Mouse (Mus musculus): ENCODE data around the gene 4930415O20Rik.
A peak's percentile ranks its signal among the peaks of the same experiment; 100 is the strongest.

4930415O20Rik gene

DNA sequence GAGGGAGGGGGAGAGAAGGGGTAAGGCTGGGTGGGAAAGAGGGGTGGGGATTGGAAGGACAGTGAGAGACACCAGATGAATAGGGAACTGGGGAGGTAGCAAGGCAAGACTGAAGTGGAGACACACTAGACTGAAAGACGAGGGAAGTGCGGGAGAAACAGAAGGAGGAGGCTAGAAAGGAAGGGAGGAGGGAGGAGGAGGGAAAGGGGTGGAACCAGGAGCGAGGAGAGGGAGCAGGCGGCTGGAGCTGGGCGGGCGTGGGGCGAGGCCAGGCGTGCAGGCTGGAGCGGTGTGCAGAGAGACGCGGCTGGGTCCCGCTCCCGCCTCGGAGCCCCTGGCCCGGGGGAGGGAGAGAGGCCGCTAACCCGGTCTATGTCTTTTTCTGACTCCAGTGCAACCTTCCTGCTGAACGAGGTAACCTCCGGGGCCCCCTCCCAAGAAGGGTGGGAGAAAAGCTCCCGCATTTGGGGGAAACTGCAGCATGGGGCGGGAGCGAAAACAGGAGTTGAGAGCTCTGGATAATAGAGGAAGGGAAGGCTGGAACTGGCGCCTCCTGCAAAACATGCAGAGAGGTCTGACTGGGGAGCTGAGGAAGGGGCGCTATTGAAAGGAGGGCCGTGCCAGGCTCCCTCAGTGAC is 61.4 kb downstream of the 4930415O20Rik start:
- DNase-seq: peak; percentile 79 to 86

DNA sequence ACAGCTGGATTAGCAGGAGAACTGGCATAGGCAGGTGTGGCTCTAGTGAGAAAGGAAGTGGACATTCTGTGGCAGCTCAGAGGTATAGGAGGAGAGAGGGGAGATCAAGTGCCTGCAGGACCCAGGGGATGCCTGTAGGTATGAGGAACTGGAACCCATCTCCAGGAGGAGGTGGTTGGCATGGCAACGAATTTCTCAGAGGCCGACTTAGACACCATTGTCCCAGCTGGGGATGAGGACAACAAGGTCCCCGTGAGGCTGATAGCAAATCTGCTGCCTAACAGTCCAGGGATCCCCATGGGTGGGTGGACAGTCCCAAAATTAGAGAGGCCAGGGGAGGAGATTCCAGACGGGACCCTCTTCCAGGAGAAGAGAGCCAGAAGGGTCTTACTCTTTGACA is 62.1 kb downstream of the 4930415O20Rik start:
- DNase-seq: no peak

DNA sequence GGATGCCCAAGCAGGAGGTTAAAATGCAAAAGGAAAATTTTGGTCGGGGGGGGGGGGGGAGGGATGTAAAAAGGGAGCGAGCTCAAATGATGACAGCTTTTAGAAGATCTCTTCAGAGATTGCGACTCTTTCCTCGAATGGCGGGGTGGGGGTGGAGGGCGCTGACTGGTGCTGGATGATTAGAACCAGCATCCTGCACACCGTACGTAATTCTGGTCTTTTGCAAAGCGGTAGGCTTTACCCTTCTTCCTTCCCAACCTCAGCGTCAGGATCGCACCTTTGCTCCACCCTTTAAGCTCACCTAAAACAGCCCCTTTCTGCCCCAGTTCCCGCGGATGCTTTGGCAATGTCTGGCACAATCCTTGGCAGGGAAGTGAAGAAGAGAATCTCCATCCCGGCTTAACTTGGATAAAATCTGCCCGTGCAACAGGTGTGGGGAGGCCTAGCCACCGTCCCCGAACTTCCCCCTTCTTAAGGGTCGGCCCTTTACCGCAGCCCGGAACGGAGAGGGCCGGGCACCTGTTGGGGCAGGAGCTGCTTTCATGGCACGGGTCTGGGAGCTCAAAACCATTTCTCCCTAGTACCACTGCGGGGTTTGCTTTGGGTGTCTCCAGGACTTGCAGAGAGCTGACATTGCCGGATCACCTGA is 63.1 kb downstream of the 4930415O20Rik start:
- no peak for DNase-seq

DNA sequence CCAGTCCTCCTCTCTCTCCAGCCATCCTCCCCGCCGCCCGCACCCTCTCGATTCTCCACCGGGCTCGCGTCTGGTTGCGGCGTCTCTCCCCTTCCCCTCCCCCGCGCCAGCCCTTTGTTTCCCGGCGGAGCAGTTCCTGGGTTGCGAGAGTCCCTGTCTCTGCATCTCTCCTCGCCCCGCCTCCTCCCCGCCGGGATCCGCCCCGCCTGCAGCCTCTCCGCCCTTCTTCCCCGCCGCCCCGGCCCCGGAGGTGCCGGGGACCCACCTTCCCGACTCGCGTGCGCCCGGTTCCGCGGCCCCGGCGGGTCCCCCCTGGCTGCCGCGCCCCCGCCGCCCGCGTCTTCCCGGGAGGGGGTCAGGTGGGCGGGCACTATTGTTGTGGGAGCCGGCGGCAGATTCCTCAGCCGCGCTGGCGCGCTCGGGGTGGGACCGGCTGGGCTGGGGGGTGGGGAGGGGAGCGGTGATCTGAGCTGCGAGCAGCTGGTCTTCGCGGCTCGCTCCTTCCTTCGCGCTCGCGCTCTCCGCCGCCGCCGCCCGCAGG is 63.8 kb downstream of the 4930415O20Rik start:
- peak; percentile 89 to 92 for DNase-seq

DNA sequence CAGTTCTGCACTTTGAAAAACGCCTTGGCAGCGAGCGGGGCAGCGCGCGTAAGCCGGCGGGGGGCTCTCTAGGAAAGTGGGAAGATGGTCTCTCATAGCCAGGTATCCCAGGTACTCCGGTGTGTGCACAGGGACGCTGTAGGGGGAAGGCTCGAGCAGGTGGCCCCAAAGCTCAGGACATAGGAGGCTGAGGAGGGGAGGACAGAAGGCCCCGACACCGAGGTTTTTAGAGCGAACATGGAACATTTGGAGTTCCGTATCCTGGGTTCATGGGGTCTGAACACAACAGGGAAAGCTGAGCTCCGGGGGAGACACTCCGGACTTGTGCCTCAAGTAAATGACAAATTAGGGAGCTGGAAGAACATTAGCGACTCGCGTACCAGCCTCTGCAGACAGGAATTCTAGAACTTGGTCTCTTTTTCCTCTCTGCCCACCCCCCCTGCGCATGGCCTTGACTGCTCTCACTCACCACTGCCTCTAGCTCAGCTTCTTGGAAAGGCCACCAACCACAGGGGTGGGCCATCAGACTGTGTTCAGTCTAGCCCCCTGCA is 64.6 kb downstream of the 4930415O20Rik start:
- DNase-seq: peak; percentile 51 to 59

DNA sequence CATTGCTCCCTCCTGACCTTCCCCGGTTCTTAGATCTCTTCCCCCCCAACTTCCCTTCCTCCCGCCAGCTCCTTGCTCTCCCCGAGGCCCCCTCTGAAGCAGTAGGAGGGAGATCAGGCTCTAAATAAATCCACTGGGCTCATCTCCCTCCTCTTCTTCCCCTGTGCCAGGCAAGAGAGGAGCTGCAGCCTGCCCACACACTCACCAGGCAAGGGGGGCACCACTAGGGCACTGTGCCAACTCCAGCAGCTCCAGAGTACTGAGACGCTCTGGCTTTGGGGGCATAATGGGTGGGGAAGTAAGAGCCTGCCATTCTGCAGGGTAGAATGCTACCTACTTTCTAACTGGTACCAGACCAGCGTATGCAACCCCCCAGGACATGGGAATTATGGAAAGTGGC is 65.7 kb downstream of the 4930415O20Rik start:
- DNase-seq: peak; percentile 44

DNA sequence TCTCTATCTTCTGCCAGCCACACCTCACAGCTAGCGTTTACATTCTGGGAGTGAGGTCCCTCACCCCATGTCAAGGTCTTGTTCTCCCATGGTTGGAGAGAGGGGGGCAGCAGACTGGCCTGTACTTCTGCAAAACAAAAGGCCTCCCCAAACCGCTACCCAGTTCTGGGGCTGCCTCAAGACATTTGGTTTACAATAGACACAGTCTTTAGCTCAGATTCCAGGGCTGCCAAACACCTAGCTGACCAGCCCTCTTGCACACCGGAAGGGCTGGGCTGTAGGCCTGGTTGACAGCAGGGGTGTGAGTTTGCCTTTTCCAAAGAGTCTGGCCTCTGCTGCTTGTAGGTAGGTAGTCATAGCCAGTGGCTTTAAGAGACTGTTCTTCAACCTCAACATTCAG is 66.4 kb downstream of the 4930415O20Rik start:
- DNase-seq: no peak

Measured in kidney, postnatal 4 days (tissue).